Mouse (Mus musculus): ENCODE measurements around the gene Haus8.

DNA sequence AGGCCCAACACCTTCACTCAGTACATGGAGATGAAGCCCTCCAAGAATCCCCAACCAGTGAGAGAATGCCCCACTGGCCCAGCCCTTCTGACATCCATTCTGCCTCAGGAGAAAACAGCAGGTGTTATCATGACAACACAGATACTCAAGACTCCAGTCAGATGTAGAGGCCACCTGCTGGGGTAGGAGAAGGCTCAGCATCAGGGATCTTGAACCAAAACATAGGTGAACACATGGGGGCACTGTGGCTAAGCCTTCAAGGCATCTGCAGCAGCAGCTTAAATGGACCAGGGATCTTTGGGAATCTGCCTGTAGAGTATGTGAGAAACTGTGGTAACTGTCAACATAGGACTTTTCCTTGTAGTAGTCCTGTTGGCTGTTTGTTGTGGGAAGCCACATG is 11.5 kb downstream of the Haus8 start:
- TF ChIP-seq CTCF (IDR thresholded peaks at IDR 0.05; ENCODE audit: low read depth) (peak; percentile 50), EP300 (IDR thresholded peaks at IDR 0.05; ENCODE audit: low read depth) (no peak)

Measured in liver, postnatal 0 days (tissue).